Mouse (Mus musculus) brain, embryonic 14.5 days (tissue): ENCODE data around the gene Ap1s1.

Source experiments
- CTCF ChIP-seq: fragments of 200-500 bp; IDR thresholded peaks from 2 replicates; pipeline ENCODE4 v1.5.1; 2012; ENCODE audit warnings: inconsistent platforms, mild to moderate bottlenecking, moderate library complexity, borderline replicate concordance; ENCODE audit not compliant: insufficient read depth, insufficient read length; ENCODE audit errors: extremely low read depth
- POLR2A ChIP-seq: fragments of 200-500 bp; IDR thresholded peaks from 2 replicates; pipeline ENCODE4 v1.6.1; 2012; ENCODE audit warnings: mild to moderate bottlenecking, inconsistent platforms, borderline replicate concordance; ENCODE audit not compliant: poor library complexity, insufficient read depth, insufficient read length, severe bottlenecking; ENCODE audit errors: extremely low read depth

- TF ChIP-seq CTCF = no peak
- TF ChIP-seq POLR2A = no peak
Measured at GRCm38 (mm10) chr5:137093720-137094119, 47.8 kb upstream of the Ap1s1 start.
